In the genomic region with DNA sequence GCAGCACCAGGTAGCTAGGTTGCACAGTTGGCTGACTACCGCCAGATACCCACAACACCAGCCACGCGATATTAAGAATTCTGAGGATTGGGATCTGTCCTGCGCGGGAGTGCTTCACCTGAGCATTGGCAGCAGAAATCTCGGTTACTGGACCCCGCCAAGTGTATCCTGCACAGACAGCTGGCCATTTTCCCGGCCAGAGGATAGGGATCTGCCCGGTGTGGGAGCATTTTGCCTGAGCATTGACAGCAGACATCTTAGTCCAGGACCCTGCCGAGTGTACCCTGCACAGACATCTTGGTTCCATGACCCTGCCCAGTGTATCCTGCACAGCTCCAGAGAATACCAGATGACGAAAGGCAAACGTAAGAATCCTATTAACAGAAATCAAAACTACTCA, we compare ENCODE assay signal across 8 mouse cellular contexts.
DNase-seq lines count a peak whose midpoint lies in the region; ATAC-seq lines count a peak whose summit lies in the region.
"Not testable (repeated sequence)": the region's sequence is repeated elsewhere in the genome, so short reads cannot be mapped to it uniquely, and the experiment has no call there.

No protein-coding gene starts in this region.

- H3K9ac ChIP-seq in forebrain, embryonic 11.5 days (ENCODE audit: low read length); intestine, embryonic 14.5 days (ENCODE audit: low read length): not testable (repeated sequence)

- H3K4me3 ChIP-seq in forebrain, embryonic 11.5 days (ENCODE audit: low read depth, low read length); intestine, embryonic 14.5 days (ENCODE audit: low read depth, low read length): not testable (repeated sequence)

- WGBS in forebrain, embryonic 11.5 days = 78% methylated on average over 12 of the region's 12 CpGs
- WGBS in intestine, embryonic 14.5 days = 76% methylated on average over 12 of the region's 12 CpGs

- H3K27ac ChIP-seq in forebrain, embryonic 11.5 days (ENCODE audit: low read depth, low read length); intestine, embryonic 14.5 days (ENCODE audit: low read depth): not testable (repeated sequence)

- DNase-seq in ES-CJ7 (ENCODE audit: low read depth, low spot score) = peak; percentile 1
- peak; percentile 1 for DNase-seq in ZHBTc4 (ENCODE audit: low read depth, low spot score)
- peak; percentile 1 for DNase-seq in cerebellum, adult 8-10 months
- DNase-seq in forebrain, embryonic 11.5 days (ENCODE audit: low spot score) = peak; percentile 3
- peak; percentile 79 for DNase-seq in heart, adult 11 months
- peak; percentile 12 for DNase-seq in intestine, embryonic 14.5 days (ENCODE audit: low spot score)
- peak; percentile 0 for DNase-seq in liver
- DNase-seq in lung, postnatal 14 days = peak; percentile 0

- H3K27me3 ChIP-seq in forebrain, embryonic 11.5 days (ENCODE audit: control insufficient read depth, insufficient read depth, low read length); intestine, embryonic 14.5 days (replicated peaks; ENCODE audit: control insufficient read depth, insufficient read depth, low read length): not testable (repeated sequence)

- not testable (repeated sequence) for H3K36me3 ChIP-seq in forebrain, embryonic 11.5 days (ENCODE audit: control insufficient read depth, insufficient read depth, low read length); intestine, embryonic 14.5 days (ENCODE audit: control insufficient read depth, insufficient read depth, low read length)

- H3K4me1 ChIP-seq in forebrain, embryonic 11.5 days (replicated peaks; ENCODE audit: control insufficient read depth, insufficient read depth, low read length); intestine, embryonic 14.5 days (replicated peaks; ENCODE audit: control insufficient read depth, insufficient read depth, low read length): not testable (repeated sequence)

- ATAC-seq in forebrain, embryonic 11.5 days (replicated peaks; ENCODE audit: low FRiP score); intestine, embryonic 14.5 days (replicated peaks; ENCODE audit: low FRiP score, low TSS enrichment, low read depth): not testable (repeated sequence)

- not testable (repeated sequence) for H3K4me2 ChIP-seq in forebrain, embryonic 11.5 days (ENCODE audit: low read depth, low read length, severe bottlenecking); intestine, embryonic 14.5 days (ENCODE audit: low read length)

- H3K9me3 ChIP-seq in forebrain, embryonic 11.5 days (ENCODE audit: control insufficient read depth, low read length); intestine, embryonic 14.5 days (ENCODE audit: control insufficient read depth, low read length): not testable (repeated sequence)

Comparison
In these comparisons a context has a peak if more than half of its experiments do, and no peak if none do; other contexts are left out.
1. DNase-seq: peak in every context shown above with its lines; median percentile 79 in heart, adult 11 months; 12 in intestine, embryonic 14.5 days; 3 in forebrain, embryonic 11.5 days; 1 in ES-CJ7; 1 in ZHBTc4; 1 in cerebellum, adult 8-10 months; 0 in liver; 0 in lung, postnatal 14 days.